Mouse (Mus musculus) cerebral cortex, adult 2 months (tissue): ENCODE results near the gene Aftph.

Source experiments
- WGBS: fragments of 180-500 bp; shearing (Covaris S2); methylation state at CpG from one replicate; pipeline ENCODE4 v1.1.7; 2018; 5-methylcytosine and 5-hydroxymethylcytosine counted together

The Aftph gene

DNA sequence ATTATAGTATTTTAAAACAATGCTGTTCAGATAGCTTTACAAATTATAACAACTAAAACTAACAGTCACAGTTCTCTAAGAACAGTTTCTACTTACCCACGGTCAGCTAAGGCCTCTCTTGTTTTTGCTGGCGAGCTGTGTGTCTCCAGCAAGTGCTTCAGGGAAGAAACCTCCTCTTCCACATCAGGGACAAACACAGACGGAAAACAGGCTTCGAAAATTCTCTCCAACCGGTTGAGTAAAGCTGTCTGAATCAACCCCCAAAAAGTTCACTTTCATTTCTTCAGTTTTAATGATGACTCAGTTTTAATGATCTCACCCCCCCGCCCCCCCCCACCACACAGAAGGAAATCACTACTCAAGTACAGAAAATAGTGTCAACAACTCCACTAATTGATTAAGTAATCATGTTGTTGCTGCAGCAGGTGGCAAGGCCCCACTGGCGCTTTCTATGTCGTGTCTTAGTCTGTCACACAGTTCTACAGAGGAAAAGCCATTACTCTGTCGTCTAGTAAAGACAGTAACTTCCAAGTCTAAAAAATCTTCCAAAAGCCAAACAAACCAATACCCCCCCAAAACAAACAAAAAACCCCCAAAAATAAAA, 29.2 kb downstream of the Aftph start:
- WGBS, result 53% methylated on average over 9 of the region's 9 CpGs

DNA sequence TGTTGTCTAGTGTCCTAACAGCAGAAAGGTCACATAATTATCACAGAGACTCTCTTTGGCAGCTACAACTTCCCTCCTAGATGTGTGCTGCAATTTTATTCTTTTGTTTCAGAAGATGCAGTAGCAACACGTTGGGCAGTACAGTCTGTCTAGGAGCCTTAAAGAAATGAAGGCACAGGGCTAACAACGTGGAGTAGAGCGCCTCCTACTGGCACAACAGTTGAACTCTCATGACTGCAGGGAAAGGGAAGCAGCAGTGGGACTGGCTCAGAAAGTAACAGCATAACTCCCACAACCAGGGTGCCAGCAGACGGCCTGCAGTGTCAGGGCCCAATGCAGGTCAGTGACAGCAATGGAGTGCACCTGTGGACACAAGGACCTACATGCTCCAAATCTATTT, 50.4 kb downstream of the Aftph start:
- 8% methylated on average over 4 of the region's 4 CpGs for whole genome bisulfite sequencing

DNA sequence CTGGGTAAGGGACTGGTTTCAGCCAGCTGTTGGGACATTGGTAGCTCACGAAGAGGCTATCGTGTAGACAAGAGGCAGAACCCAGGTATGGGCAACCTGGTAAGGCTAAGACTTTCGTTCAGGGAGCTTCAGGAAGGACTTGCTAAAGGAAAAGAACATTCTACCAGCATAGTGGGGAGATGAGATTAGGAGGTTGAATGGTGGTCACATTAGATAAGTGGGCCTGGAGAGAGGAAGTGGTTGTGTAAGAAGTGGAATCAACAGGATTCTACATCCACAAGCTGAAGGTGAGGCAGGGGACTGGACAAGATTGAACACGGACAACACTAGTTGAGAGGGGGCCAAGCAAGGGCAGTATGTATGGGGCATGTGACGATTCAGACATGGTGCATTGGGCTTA, 59.7 kb downstream of the Aftph start:
- WGBS, result 90% methylated on average over 5 of the region's 5 CpGs

DNA sequence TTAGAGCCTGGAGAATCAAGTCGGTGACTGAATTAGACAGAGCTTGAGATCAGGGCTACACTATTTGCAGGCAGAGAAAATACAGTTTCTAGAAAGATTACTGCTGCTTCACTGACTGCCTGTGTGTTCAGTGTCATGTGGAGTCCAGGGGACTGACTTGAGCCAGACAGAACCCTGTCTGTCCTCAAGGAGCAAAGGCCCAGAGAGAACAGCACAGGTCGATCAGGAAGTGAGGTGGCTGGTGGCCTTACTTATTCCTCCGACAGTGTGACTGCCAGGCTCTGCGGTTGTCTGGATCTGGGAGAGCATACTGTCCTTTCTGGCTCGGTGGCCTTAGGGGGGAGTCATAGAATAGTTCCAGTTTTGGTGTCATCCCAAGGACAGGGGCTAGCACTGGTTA, 60.6 kb downstream of the Aftph start:
- 75% methylated on average over 5 of the region's 5 CpGs for WGBS

DNA sequence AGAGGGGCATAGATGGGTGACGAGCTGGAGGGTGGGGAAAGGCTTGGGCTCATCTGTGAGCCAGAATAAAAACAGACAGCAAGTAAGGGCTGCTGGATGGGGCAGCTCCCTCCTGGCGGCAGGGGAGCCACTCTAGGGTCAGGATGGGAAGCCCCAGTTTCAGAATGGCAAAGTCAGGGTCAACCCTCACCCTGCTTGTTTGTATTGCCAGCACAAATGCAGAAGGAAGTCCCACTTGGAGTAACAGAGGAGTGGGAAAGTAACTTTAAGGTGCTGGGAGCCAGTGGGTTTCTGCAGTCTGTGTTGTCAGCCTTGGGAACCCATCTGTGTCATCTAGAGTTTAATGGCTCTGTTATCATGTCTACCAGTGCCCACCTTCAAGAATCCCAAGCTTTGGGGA, 62.0 kb downstream of the Aftph start:
- 94% methylated on average over 2 of the region's 2 CpGs for WGBS

DNA sequence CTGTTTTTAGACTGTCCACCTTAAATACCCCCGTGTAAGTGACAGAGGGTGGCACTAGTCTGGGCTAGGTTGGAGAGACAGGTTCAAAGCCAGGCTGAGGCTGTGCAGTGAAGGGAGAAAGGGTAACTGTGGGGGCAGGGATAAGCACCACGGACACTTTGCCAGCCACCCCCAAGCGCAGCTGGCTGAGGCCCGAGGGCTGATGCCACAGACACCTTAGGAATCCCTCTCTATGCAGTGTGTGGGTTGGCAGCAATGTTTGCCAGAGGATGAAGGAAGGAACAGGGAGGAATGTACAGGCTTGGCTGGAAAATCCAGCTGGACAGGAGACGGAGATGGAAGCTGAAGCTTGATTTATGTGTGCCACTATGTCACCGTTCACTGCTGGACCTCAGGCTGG, 68.9 kb downstream of the Aftph start:
- 61% methylated on average over 6 of the region's 6 CpGs for WGBS

DNA sequence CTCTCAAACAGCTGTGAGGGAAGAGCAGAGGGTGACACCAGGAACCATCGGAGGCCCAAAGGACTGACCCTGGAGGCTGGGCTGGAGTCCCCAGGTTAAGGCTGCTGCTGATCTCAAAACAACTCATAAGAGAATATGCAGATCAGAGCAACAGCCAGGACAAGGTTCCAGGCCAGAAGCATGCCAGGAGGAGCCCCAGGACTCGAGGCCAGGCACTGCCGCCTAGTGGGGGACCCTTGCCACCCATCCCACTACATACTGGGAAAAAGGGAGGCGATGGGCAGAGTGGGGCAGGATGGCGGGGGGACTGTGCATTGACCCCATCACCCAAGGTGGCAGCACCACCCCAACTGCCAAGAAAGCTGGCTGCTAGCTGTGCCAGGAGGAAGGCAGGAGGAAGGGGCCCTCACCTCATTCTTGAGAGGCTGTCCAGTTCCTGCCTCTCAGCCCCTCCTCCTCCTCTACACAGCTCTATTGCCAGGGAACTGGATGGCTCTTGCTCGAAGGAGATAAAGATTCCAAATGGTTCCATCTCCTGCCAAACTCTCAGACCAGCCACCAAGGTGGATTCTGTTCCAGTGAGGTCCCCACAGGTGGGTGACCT, 69.5 kb downstream of the Aftph start:
- 53% methylated on average over 6 of the region's 6 CpGs for WGBS

DNA sequence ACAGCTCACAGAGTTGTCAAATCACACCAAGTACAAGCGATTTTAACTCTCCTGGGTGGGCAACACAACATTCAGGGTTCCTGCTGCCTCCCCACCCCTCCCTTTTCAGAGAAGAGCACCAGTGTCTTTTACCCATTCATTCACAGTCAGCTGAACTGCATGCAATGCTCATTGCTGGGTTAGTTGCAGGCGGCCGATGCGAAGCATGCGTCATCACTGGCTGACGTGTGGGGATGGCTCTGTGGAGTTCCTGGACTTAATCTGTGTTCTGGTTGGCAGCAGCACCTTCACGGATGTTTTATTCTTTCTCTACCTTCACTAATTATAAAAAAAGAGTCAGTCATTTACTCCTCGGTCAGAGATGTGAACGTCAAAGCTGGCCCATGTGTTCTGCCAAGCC, 76.5 kb downstream of the Aftph start:
- 50% methylated on average over 9 of the region's 9 CpGs for WGBS

DNA sequence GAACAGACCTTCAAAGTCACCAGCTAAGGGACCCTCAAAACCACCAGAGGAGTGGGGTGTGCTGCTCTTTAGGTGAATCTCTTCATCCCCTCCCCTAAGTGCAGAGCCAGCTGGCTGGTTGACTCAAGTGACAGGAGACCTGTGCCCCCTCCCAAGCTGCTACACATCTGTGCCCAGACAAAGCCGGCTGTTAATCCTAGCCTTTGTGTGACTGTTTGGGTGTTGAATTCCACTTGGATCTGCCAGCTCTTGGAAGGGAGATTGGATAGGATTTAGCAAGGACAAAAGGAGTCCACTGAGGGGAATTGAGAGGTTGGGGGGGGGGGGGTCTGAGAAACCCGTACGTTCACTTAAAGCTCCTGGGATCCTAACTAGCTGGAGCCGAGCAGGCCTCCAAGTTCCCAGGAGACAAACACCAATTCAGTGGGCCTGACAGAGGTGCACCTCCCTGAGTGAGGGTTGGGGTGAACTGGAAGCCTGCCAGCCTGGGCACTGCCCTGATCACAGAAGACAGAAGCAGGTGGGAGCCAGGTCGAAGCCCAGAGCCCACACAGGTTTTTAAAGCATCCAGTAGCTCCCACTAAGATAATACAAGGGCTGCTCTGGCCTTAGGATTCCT, 77.7 kb downstream of the Aftph start:
- 67% methylated on average over 5 of the region's 5 CpGs for WGBS

DNA sequence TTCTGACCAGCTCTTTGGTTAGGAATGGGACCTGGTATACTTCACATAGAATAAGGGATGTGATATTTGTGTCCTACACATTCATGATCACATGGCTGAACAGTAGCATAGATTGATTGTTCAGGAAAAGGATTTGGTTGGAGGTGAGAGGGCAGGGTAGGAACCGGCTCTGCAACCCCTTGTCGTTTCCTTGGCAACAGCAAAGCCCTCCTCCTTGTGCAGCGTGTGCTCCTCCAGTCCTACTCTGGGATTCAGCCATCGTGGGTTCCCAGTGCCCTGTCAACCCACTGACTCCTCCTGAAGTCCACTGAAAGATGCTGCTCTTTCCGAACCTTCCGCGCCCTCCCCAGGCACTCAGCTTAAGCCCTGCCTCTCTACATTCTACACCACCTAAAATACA, 78.6 kb downstream of the Aftph start:
- WGBS, result 81% methylated on average over 7 of the region's 7 CpGs

DNA sequence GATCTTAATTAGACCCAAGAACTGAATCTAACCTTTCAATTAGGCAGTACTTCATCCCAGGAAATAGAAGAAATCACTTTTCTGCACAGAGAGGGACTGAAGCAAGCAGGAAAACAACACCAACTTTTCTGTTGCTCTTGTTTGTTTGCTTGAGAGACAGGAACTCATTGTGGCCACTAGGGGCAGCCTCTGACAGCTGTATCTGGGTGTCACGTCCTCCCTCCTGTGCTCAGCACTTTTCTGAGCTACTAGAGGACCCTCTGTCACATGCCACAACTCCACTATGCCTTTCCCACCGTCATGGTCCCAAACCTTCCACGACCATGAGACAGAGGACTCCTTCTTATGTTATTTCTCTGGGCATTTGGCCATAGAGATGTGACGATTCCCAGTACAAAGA, 79.7 kb downstream of the Aftph start:
- WGBS, result 35% methylated on average over 4 of the region's 4 CpGs

DNA sequence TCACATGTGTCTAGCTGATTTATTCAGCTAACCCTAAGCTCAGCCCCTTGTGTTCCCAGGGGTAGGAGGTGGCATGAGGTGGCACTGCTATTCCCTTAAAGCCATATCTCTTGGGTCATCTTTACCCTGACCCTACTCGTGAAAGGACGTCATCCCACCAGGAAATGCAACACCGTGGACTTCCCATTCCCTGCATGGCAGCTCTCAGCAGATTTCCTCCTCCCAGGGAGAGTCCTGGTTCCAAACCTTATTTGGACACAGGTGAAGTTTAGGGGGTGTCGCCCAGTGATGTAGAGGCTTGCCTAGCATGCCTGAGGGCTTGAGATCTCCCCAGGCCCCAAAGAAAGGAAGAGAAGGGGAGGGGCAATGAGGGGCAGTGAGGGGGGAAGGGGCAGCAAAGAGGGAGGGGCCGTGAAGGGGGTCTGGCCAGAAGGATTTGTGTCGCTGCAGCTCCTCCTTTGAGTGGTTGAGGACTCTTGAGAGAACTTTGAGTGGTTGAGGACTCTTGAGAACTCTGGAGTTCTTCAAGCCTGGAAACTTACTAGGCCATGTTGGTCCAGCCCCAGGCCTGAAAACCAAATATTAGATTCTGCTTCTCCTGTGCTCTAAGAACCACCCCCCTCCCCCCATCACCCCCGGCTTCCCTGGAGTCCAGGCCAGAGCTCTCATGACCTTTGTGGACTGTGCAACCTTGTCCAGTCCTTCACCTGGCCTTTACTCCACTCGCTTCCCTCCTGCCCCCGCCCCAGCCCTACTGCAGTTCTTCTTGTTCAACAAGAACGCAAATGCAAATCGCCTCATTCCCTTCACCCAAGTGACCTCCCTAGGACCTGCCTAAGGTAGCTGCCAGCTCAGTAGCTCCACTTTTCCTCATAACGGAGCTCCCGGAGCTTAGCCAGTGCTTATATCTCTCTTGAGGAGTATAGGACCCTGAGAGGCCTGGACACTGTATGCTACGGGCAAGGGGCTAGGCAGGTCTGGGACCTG, 81.0 kb downstream of the Aftph start:
- WGBS, result 92% methylated on average over 14 of the region's 14 CpGs

DNA sequence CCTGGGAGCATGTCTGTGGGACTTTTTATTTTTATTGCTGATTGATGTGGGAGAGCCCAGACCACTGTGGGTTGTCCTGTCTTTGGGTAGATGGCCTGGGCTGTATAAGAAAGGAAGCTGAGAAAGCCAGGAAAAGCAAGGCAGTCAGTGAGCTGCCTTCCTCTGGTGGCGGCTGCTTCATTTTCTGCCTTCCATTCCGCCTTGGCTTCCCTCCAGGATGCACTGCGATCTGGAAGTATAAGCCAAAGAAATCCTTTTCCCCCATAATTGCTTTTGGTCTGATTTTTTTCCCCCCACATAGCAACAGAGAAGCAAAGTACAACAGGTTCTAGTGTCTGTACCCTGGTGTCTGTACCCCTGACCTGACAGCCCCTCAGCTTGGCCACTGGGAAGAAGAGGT, 82.3 kb downstream of the Aftph start:
- WGBS, result 51% methylated on average over 3 of the region's 3 CpGs

DNA sequence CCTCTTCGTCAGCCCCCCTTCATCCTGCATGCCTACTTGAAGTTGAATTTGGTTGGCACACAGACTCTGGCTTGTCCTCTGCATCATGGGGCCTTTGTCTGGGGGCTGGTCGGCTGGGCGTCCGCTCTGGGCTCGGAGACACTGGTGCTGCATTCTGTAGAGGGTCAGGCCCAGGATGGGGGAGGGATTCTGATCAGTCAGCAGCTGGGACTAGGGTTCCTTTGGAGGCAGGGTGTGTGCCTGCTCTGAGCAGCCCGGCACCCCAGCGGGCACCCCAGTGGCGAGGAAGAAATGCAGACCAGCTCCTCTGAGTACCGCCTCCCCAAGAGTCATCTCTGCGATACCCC, 84.7 kb downstream of the Aftph start:
- 49% methylated on average over 10 of the region's 10 CpGs for WGBS

DNA sequence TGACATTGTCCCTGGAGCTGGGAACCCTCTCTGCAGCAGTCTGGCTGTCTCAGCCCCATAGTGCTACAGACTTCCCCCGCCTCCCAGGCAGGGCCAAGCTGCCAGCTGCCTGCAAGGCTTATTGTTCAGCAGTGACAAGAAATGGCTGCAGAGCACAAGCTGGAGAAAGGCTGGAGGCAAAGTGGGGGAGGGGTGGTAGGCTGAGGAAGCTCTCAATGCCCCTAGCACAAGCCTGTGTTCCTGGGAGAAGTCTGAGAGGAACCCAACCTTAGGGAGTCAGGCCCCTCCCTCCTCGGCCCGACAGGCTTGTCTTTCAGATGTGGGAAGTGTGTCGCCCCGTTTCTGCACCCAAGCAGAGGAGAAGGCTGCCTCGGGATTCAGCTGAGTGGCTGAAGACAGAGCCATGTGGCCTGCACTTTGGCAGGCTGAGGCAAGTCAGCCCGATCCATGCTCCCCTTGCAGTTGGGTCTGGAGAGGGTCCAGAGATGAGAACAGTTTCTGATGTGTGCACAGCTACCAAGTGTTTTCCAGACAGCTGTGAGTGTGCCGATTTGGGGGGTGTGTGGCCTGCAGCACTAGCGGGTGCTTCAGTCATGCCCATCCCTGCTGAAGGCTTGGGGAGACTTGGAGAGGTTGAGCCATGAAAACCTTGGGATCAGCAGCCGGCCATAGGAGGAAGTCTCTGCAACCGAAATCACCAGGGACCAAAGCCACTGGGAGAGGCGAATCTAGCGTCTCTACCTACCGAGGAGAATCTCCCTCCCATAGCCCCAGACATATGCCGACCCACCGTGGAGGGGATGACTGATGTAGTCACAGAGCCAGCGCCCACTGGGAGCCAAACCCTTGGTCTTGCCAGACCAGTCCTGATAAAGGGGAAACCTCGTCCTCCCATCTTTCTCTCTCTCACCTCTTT, 85.3 kb downstream of the Aftph start:
- 32% methylated on average over 18 of the region's 18 CpGs for WGBS

DNA sequence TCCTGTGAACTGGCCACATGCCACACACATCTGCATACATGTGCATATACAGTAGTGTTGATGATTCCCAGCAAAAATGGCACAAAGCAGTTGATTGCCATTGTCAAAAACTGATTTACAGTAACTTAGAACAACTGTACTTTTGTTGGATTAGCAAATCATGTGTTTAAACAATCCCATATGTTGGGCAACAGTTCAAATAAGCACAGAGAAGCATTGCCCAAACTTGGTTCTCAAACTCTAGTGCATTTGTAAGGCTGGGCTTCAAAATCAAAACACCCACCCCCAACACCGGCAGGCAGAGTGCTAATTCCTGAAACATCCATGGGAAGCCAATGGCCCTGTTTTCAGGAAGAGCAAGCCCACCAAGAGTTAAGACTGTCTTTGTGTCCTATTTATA, 90.2 kb downstream of the Aftph start:
- 45% methylated on average over 1 of the region's 1 CpGs for WGBS

DNA sequence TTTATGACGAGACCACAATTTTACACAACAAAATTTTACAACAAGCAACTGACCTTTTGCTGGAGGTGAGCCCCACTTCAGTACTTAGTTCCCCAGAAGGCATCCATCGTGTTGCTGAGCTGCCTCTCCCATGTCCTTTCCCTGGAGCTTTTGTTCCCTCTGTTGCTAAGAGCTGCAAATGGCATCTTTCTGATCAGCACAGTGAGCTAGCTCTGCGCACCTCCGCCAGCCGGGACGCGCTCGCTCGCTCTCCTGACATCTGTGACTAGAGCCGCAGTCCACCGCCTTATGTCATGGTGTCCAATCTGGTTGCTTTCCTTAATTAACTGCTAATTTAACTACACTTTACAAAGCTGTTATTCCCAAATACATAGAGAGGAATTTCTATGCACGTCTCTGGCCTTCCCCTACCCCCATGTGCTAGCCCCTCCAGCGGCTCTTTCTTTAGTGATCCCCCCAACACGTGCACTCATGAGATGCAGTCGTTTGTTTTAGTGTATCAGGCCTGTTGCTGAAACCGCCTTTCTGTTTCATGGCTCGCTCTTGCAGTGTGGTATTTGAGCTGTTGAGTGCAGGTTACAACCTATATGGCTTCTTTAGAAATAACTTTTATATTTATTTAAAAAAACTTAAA, 91.3 kb downstream of the Aftph start:
- 72% methylated on average over 17 of the region's 17 CpGs for WGBS

DNA sequence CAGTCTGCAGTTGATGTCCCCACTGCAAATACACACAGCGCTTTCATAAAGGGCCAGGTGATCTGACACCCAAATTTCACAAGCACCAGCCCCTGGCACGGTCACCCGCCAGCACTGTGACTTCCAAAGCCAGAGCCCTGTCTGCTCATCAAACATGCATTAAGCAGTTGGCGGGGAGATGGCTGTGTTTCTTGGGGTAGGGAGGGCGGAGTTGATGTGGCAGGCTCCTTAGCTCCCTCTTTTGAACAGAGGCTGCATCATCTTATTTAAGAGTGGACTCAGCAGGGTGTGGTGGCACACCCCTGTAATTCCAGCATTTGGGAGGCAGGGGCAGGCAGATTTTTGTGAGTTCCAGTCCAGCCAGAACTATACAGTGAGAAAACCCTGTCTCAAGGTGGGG, 91.9 kb downstream of the Aftph start:
- WGBS, result 67% methylated on average over 5 of the region's 5 CpGs

DNA sequence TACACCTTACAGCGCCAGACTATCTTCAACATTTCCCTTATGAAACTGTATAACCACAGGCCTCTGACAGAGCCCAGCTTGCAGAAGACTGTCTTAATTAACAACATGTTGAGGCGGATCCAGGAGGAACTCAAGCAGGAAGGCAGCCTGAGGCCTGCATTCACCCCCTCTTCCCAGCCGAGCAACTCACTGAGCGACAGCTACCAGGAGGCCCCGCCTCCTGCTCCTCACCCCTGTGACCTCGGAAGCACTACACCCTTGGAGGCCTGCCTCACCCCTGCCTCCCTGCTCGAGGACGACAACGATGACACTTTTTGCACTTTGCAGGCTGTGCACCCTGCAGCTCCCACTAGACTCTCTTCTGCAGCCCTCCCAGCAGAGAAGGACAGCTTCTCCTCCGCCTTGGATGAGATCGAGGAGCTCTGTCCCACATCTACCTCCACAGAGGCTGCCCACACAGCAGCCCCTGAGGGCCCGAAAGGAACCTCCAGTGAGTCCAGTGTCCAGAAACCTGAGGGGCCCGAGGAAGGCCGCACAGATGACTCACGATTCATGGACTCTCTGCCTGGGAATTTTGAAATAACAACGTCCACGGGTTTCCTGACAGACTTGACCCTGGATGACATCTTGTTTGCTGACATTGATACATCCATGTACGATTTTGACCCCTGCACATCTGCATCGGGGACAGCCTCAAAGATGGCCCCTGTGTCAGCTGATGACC, 93.3 kb downstream of the Aftph start:
- 53% methylated on average over 19 of the region's 19 CpGs for WGBS

DNA sequence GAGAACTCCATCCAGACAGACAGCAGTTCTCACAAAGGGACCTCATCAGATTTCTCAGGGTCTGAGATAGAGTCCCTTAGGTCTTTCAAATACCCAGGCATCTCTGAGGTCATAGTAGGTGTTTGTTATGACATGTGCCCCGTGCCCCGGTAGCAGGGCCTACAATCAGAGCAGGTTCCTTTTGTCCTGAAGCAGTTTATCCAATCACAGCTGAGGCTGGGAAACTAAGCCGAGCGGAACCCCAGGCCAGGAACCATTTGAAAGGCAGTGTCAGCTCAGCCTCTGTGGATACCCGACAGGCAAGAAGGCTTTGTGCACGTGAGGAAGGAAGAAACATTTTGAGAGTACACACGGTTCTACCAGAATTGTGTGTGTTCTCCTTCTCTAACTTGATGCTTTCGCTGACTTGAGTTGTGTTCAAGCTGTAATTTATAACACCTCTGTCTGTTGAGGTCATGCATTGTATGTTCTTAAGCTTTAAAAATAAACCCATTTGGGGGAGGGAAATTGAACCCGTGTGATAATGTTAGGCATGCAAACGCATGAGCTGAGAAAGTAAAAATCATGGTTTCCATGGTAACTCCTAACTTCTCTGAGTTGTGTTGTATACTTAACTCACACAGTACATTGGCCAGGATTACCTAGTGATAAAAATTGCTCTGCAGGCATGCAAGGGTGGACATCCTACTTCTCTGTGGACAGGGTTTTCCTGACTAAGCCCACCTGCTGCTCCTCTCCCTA, 94.2 kb downstream of the Aftph start:
- 41% methylated on average over 10 of the region's 10 CpGs for WGBS
